In the genomic region with DNA sequence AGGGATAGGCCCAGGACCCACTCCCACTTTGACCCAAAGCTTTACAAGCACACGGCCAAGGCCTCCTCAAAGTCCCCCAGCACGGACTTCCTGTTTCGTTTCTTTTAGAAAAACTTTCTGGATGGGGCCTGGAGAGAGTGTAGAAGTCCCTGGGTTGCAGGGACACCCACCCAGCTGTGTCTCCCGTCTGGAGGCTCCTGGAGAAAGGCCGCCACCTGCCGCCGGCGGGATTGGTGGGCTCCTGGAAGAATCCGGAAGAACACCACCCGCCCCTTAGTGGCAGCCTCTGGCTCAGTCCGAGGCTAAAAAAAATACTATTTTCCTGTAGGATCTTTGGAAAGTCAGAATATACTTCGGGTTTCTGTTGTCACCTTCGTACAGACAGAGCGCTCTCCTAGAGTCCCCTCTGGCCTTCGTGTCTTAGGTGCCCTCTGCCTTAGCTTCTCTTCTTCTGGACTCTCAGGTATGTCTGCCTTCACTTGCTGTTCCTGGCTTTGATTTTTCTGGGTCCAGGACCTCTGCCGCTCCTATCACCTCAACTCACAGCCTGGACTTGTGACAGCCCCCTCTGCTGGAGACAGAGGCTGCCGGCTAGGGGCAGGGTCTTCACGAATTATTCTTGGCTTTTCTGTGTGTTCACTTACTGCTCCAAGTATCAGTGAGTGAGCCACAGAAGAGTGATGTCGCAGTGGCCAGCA, we compare ENCODE assay signal across 8 mouse cellular contexts. TPM values are rescaled to one million over a fixed set of nuclear protein-coding genes. Genes with fewer than 3 reads are reported as not detected.
DNase-seq lines count a peak whose midpoint lies in the region; ATAC-seq and TF ChIP-seq lines count a peak whose summit lies in the region.

No protein-coding gene starts in this region.

- no peak overlapping the region for H3K27ac ChIP-seq in cortical plate, adult 2 months (ENCODE audit: insufficient read depth, low read length)
- H3K27ac ChIP-seq in heart, embryonic 16.5 days (ENCODE audit: low read length) = peak overlapping the region; percentile 72
- no peak overlapping the region for H3K27ac ChIP-seq in limb, embryonic 11.5 days (replicated peaks; ENCODE audit: low read depth, low read length)
- peak overlapping the region; percentile 91 for H3K27ac ChIP-seq in midbrain, embryonic 14.5 days (replicated peaks; ENCODE audit: low read depth, low read length)

- H3K36me3 ChIP-seq in heart, embryonic 16.5 days (ENCODE audit: control insufficient read depth, insufficient read depth) = no peaks in the 10 kb centered on the region
- no peaks in the 10 kb centered on the region for H3K36me3 ChIP-seq in limb, embryonic 11.5 days (ENCODE audit: control insufficient read depth, insufficient read depth, low read length)
- no peaks in the 10 kb centered on the region for H3K36me3 ChIP-seq in midbrain, embryonic 14.5 days (ENCODE audit: control insufficient read depth, insufficient read depth, low read length)

- peak overlapping the region; percentile 84 for H3K9ac ChIP-seq in heart, embryonic 16.5 days (ENCODE audit: low read length)
- peak overlapping the region; percentile 70 for H3K9ac ChIP-seq in limb, embryonic 11.5 days (ENCODE audit: low read length)
- H3K9ac ChIP-seq in midbrain, embryonic 14.5 days (replicated peaks; ENCODE audit: low read length) = peak overlapping the region; percentile 98

- H3K4me1 ChIP-seq in cortical plate, adult 2 months (ENCODE audit: control insufficient read depth, insufficient read depth, low read length) = peaks cover 2% of the 10 kb centered on the region
- peaks cover 2% of the 10 kb centered on the region; the same call in 1 of the 2 replicates for H3K4me1 ChIP-seq in heart, embryonic 16.5 days (ENCODE audit: control insufficient read depth, insufficient read depth, low read length)
- H3K4me1 ChIP-seq in limb, embryonic 11.5 days (ENCODE audit: control insufficient read depth, insufficient read depth, low read length) = peaks cover 12% of the 10 kb centered on the region
- H3K4me1 ChIP-seq in midbrain, embryonic 14.5 days (ENCODE audit: control insufficient read depth, insufficient read depth, low read length) = peaks cover 54% of the 10 kb centered on the region

- H3K4me2 ChIP-seq in heart, embryonic 16.5 days (ENCODE audit: low read depth, low read length) = peak overlapping the region; percentile 98
- H3K4me2 ChIP-seq in limb, embryonic 11.5 days (ENCODE audit: low read depth, severe bottlenecking) = peak overlapping the region; percentile 99
- H3K4me2 ChIP-seq in midbrain, embryonic 14.5 days (ENCODE audit: low read length) = peak overlapping the region; percentile 87

- no peak for TF ChIP-seq POLR2A in cortical plate, adult 2 months (IDR thresholded peaks at IDR 0.05; ENCODE audit: extremely low read depth, insufficient read depth, low read length)

- TF ChIP-seq CTCF in cortical plate, adult 2 months (IDR thresholded peaks at IDR 0.05; ENCODE audit: extremely low read depth, insufficient read depth, low read length) = no peak

- WGBS in heart, embryonic 16.5 days = 8% methylated on average over 19 of the region's 19 CpGs
- WGBS in limb, embryonic 11.5 days = 7% methylated on average over 19 of the region's 19 CpGs
- 4% methylated on average over 19 of the region's 19 CpGs for WGBS in midbrain, embryonic 14.5 days

- no peak for ATAC-seq in heart, embryonic 16.5 days (replicated peaks; ENCODE audit: extremely low read depth, insufficient read depth, low FRiP score)
- peak; percentile 35; the same call in 1 of the 2 replicates for ATAC-seq in limb, embryonic 11.5 days (ENCODE audit: insufficient number of reproducible peaks, low FRiP score, low TSS enrichment, low read depth)
- ATAC-seq in midbrain, embryonic 14.5 days (ENCODE audit: low FRiP score, low TSS enrichment) = peak; percentile 18; the same call in 1 of the 2 replicates

- peak overlapping the region; percentile 81 for H3K4me3 ChIP-seq in cortical plate, adult 2 months (ENCODE audit: insufficient read depth, low read length)
- H3K4me3 ChIP-seq in heart, embryonic 16.5 days (ENCODE audit: low read length) = peak overlapping the region; percentile 83
- peak overlapping the region; percentile 76 for H3K4me3 ChIP-seq in limb, embryonic 11.5 days (ENCODE audit: low read depth, low read length)
- H3K4me3 ChIP-seq in midbrain, embryonic 14.5 days (replicated peaks; ENCODE audit: low read depth, low read length) = peak overlapping the region; percentile 91

- H3K27me3 ChIP-seq in heart, embryonic 16.5 days (ENCODE audit: control insufficient read depth, insufficient read depth, low read length) = peaks cover 11% of the 10 kb centered on the region
- 0 out of 2 replicates have a peak, but pooled peaks cover 8% of the 10 kb centered on the region for H3K27me3 ChIP-seq in limb, embryonic 11.5 days (ENCODE audit: control insufficient read depth, insufficient read depth, low read length)
- H3K27me3 ChIP-seq in midbrain, embryonic 14.5 days (ENCODE audit: control insufficient read depth, insufficient read depth, low read length) = no peaks in the 10 kb centered on the region

- peak; percentile 54 to 60 for DNase-seq in lung, adult 18-20 months
- DNase-seq in lung, postnatal 25 days (ENCODE audit: low spot score) = no peak
- peak; percentile 62 for DNase-seq in limb, embryonic 11.5 days (ENCODE audit: low spot score)
- peak; percentile 84 for DNase-seq in midbrain, embryonic 14.5 days
- DNase-seq in thymus, postnatal 14 days = peak; percentile 77
- no peak for DNase-seq in urinary bladder, postnatal 36 days (ENCODE audit: low spot score in 2 of 2)

- no peaks in the 10 kb centered on the region for H3K9me3 ChIP-seq in heart, embryonic 16.5 days (replicated peaks; ENCODE audit: control insufficient read depth, low read length)
- H3K9me3 ChIP-seq in limb, embryonic 11.5 days (ENCODE audit: control insufficient read depth, low read length) = no peaks in the 10 kb centered on the region
- H3K9me3 ChIP-seq in midbrain, embryonic 14.5 days (ENCODE audit: control insufficient read depth, low read length) = no peaks in the 10 kb centered on the region

RNA-seq across cellular contexts. Expression of a gene that starts 1.6 kb away (rescaled TPM):
- 55.2 and 62.5 TPM in 2 replicates for polyA plus RNA-seq in cortical plate, adult 2 months (2012; rRNA removed)
- polyA plus RNA-seq in heart, embryonic 16.5 days (2015; fragmentation: Nextera tagmentation; extraction: Ambion mirVana) = 28.3 and 38.6 TPM in 2 replicates
- polyA plus RNA-seq in limb, embryonic 11.5 days (2014; fragmentation: Nextera tagmentation; extraction: Ambion mirVana) = 32.3 and 41.2 TPM in 2 replicates
- polyA plus RNA-seq in midbrain, embryonic 14.5 days (2014; fragmentation: Nextera tagmentation; extraction: Ambion mirVana) = 122 and 165 TPM in 2 replicates

Comparison
In these comparisons a context has a peak if more than half of its experiments do, and no peak if none do; other contexts are left out.
1. DNase-seq: peak in lung, adult 18-20 months (2 of 2), limb, embryonic 11.5 days (single experiment), midbrain, embryonic 14.5 days (single experiment) and thymus, postnatal 14 days (single experiment); none in lung, postnatal 25 days (single experiment) and urinary bladder, postnatal 36 days (0 of 2).
2. H3K27ac ChIP-seq: peak in heart, embryonic 16.5 days (single experiment) and midbrain, embryonic 14.5 days (single experiment); none in cortical plate, adult 2 months (single experiment) and limb, embryonic 11.5 days (single experiment).
3. Peak in every context shown above with its lines, with median percentiles within 50 percentile points of each other: H3K4me3 ChIP-seq, H3K4me2 ChIP-seq and H3K9ac ChIP-seq.